In the genomic region with DNA sequence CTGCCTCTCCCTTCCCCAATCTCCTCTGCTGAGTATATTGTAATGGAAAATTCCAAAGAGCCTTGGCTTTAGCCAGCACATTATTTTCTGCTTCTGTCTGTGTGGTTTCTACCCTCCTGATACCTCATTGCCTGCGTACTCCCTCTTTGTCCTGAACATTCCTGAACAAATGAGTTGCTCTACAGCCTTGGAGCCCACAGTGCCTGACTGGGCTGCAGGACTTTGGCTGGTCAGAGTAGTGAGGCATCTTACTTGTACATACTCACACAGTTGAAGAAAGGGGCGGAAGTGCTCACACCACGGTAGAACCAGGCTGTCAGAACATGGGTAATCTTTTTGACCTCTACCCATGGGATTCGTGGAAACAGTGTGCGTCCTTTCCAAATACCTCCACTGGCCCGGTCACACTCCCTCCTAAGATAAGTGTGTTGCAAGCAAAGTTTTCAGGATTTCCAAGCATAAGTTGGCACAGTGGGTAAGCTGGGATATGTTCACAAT, we compare ENCODE assay signal across 20 mouse cellular contexts. TPM values are rescaled to one million over a fixed set of nuclear protein-coding genes. Genes with fewer than 3 reads are reported as not detected.
DNase-seq lines count a peak whose midpoint lies in the region; ATAC-seq and TF ChIP-seq lines count a peak whose summit lies in the region.
"Had no signal": no experiment of that assay in that cellular context is flagged by ENCODE, and none has a peak within 500 bp of the region (broad histone marks: within the 10 kb centered on the region; RNA-seq: fewer than 3 reads in every experiment).

No protein-coding gene starts in this region.

- POLR2A ChIA-PET in Patski (lab: Charles Lee): interaction anchor here (0.5 kb wide), 1 partner anchor 10 kb away, joined by 3 read pairs; no protein-coding TSS in a partner anchor

- no peak for DNase-seq in embryonic facial prominence, embryonic 10.5 days (ENCODE audit: low spot score)
- DNase-seq in kidney, postnatal 0 days (ENCODE audit: low spot score): no peak
- no peak for DNase-seq in kidney, postnatal 36 days
- no peak for DNase-seq in Patski (ENCODE audit: low read depth, low spot score)
- DNase-seq in cerebellum, adult 11 months: no peak
- DNase-seq in ovary, postnatal 36 days (ENCODE audit: low spot score): no peak
- DNase-seq: B cell, adult 2 months; cerebellum, postnatal 25 days; gastrocnemius, postnatal 36 days; kidney, adult 9 months; right cerebral cortex, adult 18-20 months; spleen, adult 18-20 months; thymus, postnatal 4 days had no signal

- H3K27ac ChIP-seq in embryonic facial prominence, embryonic 15.5 days (replicated peaks): 0 out of 2 replicates have a peak overlapping the region, but pooled peaks have one; percentile 22
- no peak overlapping the region for H3K27ac ChIP-seq in embryonic facial prominence, embryonic 10.5 days (replicated peaks)
- peak overlapping the region; percentile 67; the same call in 1 of the 2 replicates for H3K27ac ChIP-seq in kidney, postnatal 0 days
- peak overlapping the region; percentile 52 for H3K27ac ChIP-seq in limb, embryonic 15.5 days
- H3K27ac ChIP-seq: forebrain, embryonic 10.5 days; liver, embryonic 14.5 days; midbrain, embryonic 13.5 days had no signal

- H3K4me3 ChIP-seq in embryonic facial prominence, embryonic 15.5 days (replicated peaks): no peak overlapping the region
- no peak overlapping the region for H3K4me3 ChIP-seq in embryonic facial prominence, embryonic 10.5 days
- H3K4me3 ChIP-seq in kidney, postnatal 0 days (replicated peaks; ENCODE audit: low read depth, low read length): no peak overlapping the region
- no peak overlapping the region for H3K4me3 ChIP-seq in limb, embryonic 15.5 days
- H3K4me3 ChIP-seq: forebrain, embryonic 10.5 days; midbrain, embryonic 13.5 days; myocyte had no signal

- ATAC-seq in embryonic facial prominence, embryonic 15.5 days (ENCODE audit: insufficient number of reproducible peaks, low FRiP score, low TSS enrichment, low read depth): no peak
- no peak for ATAC-seq in kidney, postnatal 0 days (replicated peaks; ENCODE audit: low FRiP score, low read depth)
- peak; percentile 52 for ATAC-seq in Patski
- peak; percentile 45; the same call in 1 of the 2 replicates for ATAC-seq in limb, embryonic 15.5 days (ENCODE audit: insufficient number of reproducible peaks, low FRiP score, low TSS enrichment, low read depth)
- ATAC-seq: midbrain, embryonic 13.5 days had no signal

- no peaks in the 10 kb centered on the region for H3K9me3 ChIP-seq in embryonic facial prominence, embryonic 15.5 days (replicated peaks)
- H3K9me3 ChIP-seq in embryonic facial prominence, embryonic 10.5 days: no peaks in the 10 kb centered on the region
- H3K9me3 ChIP-seq in kidney, postnatal 0 days (replicated peaks; ENCODE audit: low read length): no peaks in the 10 kb centered on the region
- no peaks in the 10 kb centered on the region for H3K9me3 ChIP-seq in limb, embryonic 15.5 days
- H3K9me3 ChIP-seq: forebrain, embryonic 10.5 days; midbrain, embryonic 13.5 days had no signal

- no peaks in the 10 kb centered on the region for H3K4me1 ChIP-seq in embryonic facial prominence, embryonic 15.5 days
- no peaks in the 10 kb centered on the region for H3K4me1 ChIP-seq in embryonic facial prominence, embryonic 10.5 days
- H3K4me1 ChIP-seq in kidney, postnatal 0 days (replicated peaks; ENCODE audit: insufficient read depth, low read length): no peaks in the 10 kb centered on the region
- peaks cover 28% of the 10 kb centered on the region for H3K4me1 ChIP-seq in limb, embryonic 15.5 days
- H3K4me1 ChIP-seq: forebrain, embryonic 10.5 days; midbrain, embryonic 13.5 days had no signal

- H3K9ac ChIP-seq in embryonic facial prominence, embryonic 15.5 days: no peak overlapping the region
- no peak overlapping the region for H3K9ac ChIP-seq in kidney, postnatal 0 days (ENCODE audit: low read depth, low read length)
- H3K9ac ChIP-seq in limb, embryonic 15.5 days: no peak overlapping the region
- H3K9ac ChIP-seq: liver, embryonic 14.5 days; midbrain, embryonic 13.5 days had no signal

- WGBS in embryonic facial prominence, embryonic 15.5 days: 83% methylated on average over 6 of the region's 6 CpGs
- 92% methylated on average over 6 of the region's 6 CpGs for WGBS in embryonic facial prominence, embryonic 10.5 days
- 80% methylated on average over 6 of the region's 6 CpGs for WGBS in kidney, postnatal 0 days
- 78% methylated on average over 6 of the region's 6 CpGs for WGBS in limb, embryonic 15.5 days

- TF ChIP-seq CTCF in kidney, postnatal 0 days (IDR thresholded peaks at IDR 0.05; ENCODE audit: low read depth): no peak
- no peak for TF ChIP-seq CTCF in Patski (IDR thresholded peaks at IDR 0.05)

- no peak overlapping the region for H3K4me2 ChIP-seq in embryonic facial prominence, embryonic 15.5 days (replicated peaks)
- no peak overlapping the region for H3K4me2 ChIP-seq in kidney, postnatal 0 days (ENCODE audit: low read length)
- H3K4me2 ChIP-seq in limb, embryonic 15.5 days: no peak overlapping the region
- H3K4me2 ChIP-seq: midbrain, embryonic 13.5 days had no signal

- in situ Hi-C loops in Patski (cut with MboI; ENCODE audit: low pct_unique_long_range_greater_than_20kb): no loop called here

- no peaks in the 10 kb centered on the region for H3K27me3 ChIP-seq in embryonic facial prominence, embryonic 15.5 days
- no peaks in the 10 kb centered on the region for H3K27me3 ChIP-seq in embryonic facial prominence, embryonic 10.5 days (replicated peaks; ENCODE audit: low read depth, poor library complexity, severe bottlenecking)
- H3K27me3 ChIP-seq in kidney, postnatal 0 days (ENCODE audit: insufficient read depth, low read length): no peaks in the 10 kb centered on the region
- no peaks in the 10 kb centered on the region for H3K27me3 ChIP-seq in Patski
- no peaks in the 10 kb centered on the region; the same call in 1 of the 2 replicates for H3K27me3 ChIP-seq in limb, embryonic 15.5 days
- H3K27me3 ChIP-seq: midbrain, embryonic 13.5 days had no signal

- CTCF ChIA-PET in Patski (lab: Charles Lee): no interaction called here

- no peaks in the 10 kb centered on the region for H3K36me3 ChIP-seq in embryonic facial prominence, embryonic 15.5 days
- H3K36me3 ChIP-seq in embryonic facial prominence, embryonic 10.5 days (replicated peaks): no peaks in the 10 kb centered on the region
- no peaks in the 10 kb centered on the region for H3K36me3 ChIP-seq in kidney, postnatal 0 days (ENCODE audit: insufficient read depth, low read length)
- H3K36me3 ChIP-seq in limb, embryonic 15.5 days: no peaks in the 10 kb centered on the region
- H3K36me3 ChIP-seq: forebrain, embryonic 10.5 days; midbrain, embryonic 13.5 days had no signal

RNA-seq across cellular contexts. Expression of gene Gas6, which starts 23.0 kb away (rescaled TPM):
- 51.4 and 61.1 TPM in 2 replicates for polyA plus RNA-seq in embryonic facial prominence, embryonic 15.5 days (2015; fragmentation: Nextera tagmentation; extraction: Ambion mirVana)
- polyA plus RNA-seq in embryonic facial prominence, embryonic 10.5 days (2016; fragmentation: Nextera tagmentation; extraction: Ambion mirVana): 7.8 and 8.2 TPM in 2 replicates
- polyA plus RNA-seq in kidney, postnatal 0 days (2015; fragmentation: Nextera tagmentation; extraction: Ambion mirVana): 153 and 166 TPM in 2 replicates
- polyA plus RNA-seq in Patski (2021): 101 TPM
- polyA plus RNA-seq in limb, embryonic 15.5 days (2015; fragmentation: Nextera tagmentation; extraction: Ambion mirVana): 69.4 and 96.7 TPM in 2 replicates

RNA-seq across cellular contexts. Expression of gene 1700029H14Rik, which starts 44.9 kb away (rescaled TPM):
- polyA plus RNA-seq in embryonic facial prominence, embryonic 15.5 days (2015; fragmentation: Nextera tagmentation; extraction: Ambion mirVana): not detected in 2 replicates
- polyA plus RNA-seq in embryonic facial prominence, embryonic 10.5 days (2016; fragmentation: Nextera tagmentation; extraction: Ambion mirVana): not detected in 2 replicates
- polyA plus RNA-seq in kidney, postnatal 0 days (2015; fragmentation: Nextera tagmentation; extraction: Ambion mirVana): not detected in 2 replicates
- polyA plus RNA-seq in Patski (2021): not detected
- not detected in 2 replicates for polyA plus RNA-seq in limb, embryonic 15.5 days (2015; fragmentation: Nextera tagmentation; extraction: Ambion mirVana)
- polyA plus RNA-seq: embryonic facial prominence, embryonic 11.5 days; forebrain, embryonic 10.5 days; midbrain, embryonic 13.5 days; myocyte had no signal

Comparison
In these comparisons a context has a peak if more than half of its experiments do, and no peak if none do; other contexts are left out.
1. ATAC-seq: peak in Patski (single experiment) and limb, embryonic 15.5 days (single experiment); none in embryonic facial prominence, embryonic 15.5 days (single experiment) and kidney, postnatal 0 days (single experiment).